Mouse (Mus musculus): ENCODE measurements around the gene Cyp26a1. TPM values are rescaled to one million over a fixed set of nuclear protein-coding genes. Genes with fewer than 3 reads are reported as not detected.

Cyp26a1 gene
- polyA plus RNA-seq (2012; rRNA removed) = 0.41 and 3.1 TPM in 2 replicates

GRCm38 (mm10) chr19:37697651-37698272 lies at the start of gene Cyp26a1:
Gene Cyp26a1, plus strand, starts transcription at chr19:37697798.

GRCm38 (mm10) chr19:37685281-37685680 lies 12.3 kb upstream of the Cyp26a1 start, which contains the start of gene Cyp26c1:
Gene Cyp26c1, plus strand, starts transcription at chr19:37685581.

Other genes with a start within 250 kb of the Cyp26a1 start
- 10.3 and 12.0 TPM in 2 replicates for gene Exoc6, start 147.4 kb upstream of the Cyp26a1 start, polyA plus RNA-seq (2012; rRNA removed)
- gene Cyp26c1, start 12.2 kb upstream of the Cyp26a1 start, polyA plus RNA-seq (2012; rRNA removed) = 0.06 TPM in 1 of 2 replicates, not detected in the other

Measured in central nervous system, embryonic 14 days (tissue).